Comparison of ENCODE assay signal across 9 mouse cellular contexts in the genomic region with DNA sequence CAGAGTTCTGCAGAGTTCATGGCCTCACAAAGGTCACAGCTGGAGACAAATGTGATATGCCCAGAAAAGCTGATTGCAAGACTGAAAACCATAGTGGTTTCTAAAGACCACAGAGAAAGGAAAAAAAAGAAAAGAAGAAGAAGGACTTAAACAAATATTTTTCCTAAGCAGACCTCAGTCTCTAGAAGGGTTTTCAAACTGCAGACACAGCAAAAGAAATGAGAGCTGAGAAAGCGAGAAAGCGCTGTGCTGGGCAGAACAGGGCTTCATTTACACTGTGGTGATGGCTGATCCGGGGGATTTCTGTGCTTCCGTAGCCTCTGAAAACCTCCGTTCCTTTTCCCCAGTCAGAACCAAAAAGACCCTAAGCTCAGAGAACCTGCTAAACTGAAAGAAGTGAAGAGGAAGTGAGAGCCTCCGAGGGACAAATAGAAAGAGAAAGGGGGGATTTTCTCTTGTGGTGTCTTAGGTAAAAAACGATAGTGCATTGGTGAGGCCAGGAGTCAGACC. TPM values are rescaled to one million over a fixed set of nuclear protein-coding genes. Genes with fewer than 3 reads are reported as not detected.
DNase-seq lines count a peak whose midpoint lies in the region; ATAC-seq and TF ChIP-seq lines count a peak whose summit lies in the region.
"Had no signal": no experiment of that assay in that cellular context is flagged by ENCODE, and none has a peak within 500 bp of the region (broad histone marks: within the 10 kb centered on the region; RNA-seq: fewer than 3 reads in every experiment).

No protein-coding gene starts in this region.

- 49% methylated on average over 7 of the region's 7 CpGs for WGBS in intestine, embryonic 14.5 days
- 57% methylated on average over 7 of the region's 7 CpGs for WGBS in intestine, embryonic 15.5 days
- 13% methylated on average over 7 of the region's 7 CpGs for WGBS in spleen, adult 2 months
- 2% methylated on average over 7 of the region's 7 CpGs for WGBS in thymus, adult 2 months

- H3K27ac ChIP-seq in intestine, embryonic 14.5 days (ENCODE audit: low read depth): 0 out of 2 replicates have a peak overlapping the region, but pooled peaks have one; percentile 22
- no peak overlapping the region for H3K27ac ChIP-seq in intestine, embryonic 15.5 days
- H3K27ac ChIP-seq in spleen, adult 2 months (ENCODE audit: insufficient read depth, low read length): peak overlapping the region; percentile 75
- no peak overlapping the region for H3K27ac ChIP-seq in thymus, adult 2 months (ENCODE audit: control insufficient read depth, insufficient read depth, low read length)

- intact Hi-C loops in left cerebral cortex, postnatal 25 days (cut with DNase I): no loop called here

- 0 out of 2 replicates have a peak, but pooled peaks cover 3% of the 10 kb centered on the region for H3K4me1 ChIP-seq in intestine, embryonic 14.5 days (replicated peaks; ENCODE audit: control insufficient read depth, insufficient read depth, low read length)
- H3K4me1 ChIP-seq in intestine, embryonic 15.5 days (replicated peaks): no peaks in the 10 kb centered on the region
- H3K4me1 ChIP-seq in spleen, adult 2 months (ENCODE audit: control insufficient read depth, insufficient read depth, insufficient read length): peaks cover 18% of the 10 kb centered on the region; the same call in 1 of the 2 replicates
- H3K4me1 ChIP-seq in thymus, adult 2 months (replicated peaks; ENCODE audit: control insufficient read depth, insufficient read depth, low read length): peaks cover 5% of the 10 kb centered on the region

- H3K27me3 ChIP-seq in intestine, embryonic 14.5 days (replicated peaks; ENCODE audit: control insufficient read depth, insufficient read depth, low read length): no peaks in the 10 kb centered on the region
- no peaks in the 10 kb centered on the region for H3K27me3 ChIP-seq in intestine, embryonic 15.5 days (replicated peaks)
- no peaks in the 10 kb centered on the region for H3K27me3 ChIP-seq in spleen, adult 2 months (ENCODE audit: control insufficient read depth, insufficient read depth, low read length)
- H3K27me3 ChIP-seq in thymus, adult 2 months (ENCODE audit: control insufficient read depth, insufficient read depth, low read length): no peaks in the 10 kb centered on the region

- H3K36me3 ChIP-seq in intestine, embryonic 14.5 days (ENCODE audit: control insufficient read depth, insufficient read depth, low read length): no peaks in the 10 kb centered on the region
- no peaks in the 10 kb centered on the region for H3K36me3 ChIP-seq in intestine, embryonic 15.5 days
- no peaks in the 10 kb centered on the region for H3K36me3 ChIP-seq in spleen, adult 2 months (ENCODE audit: control insufficient read depth, insufficient read depth, low read length)
- no peaks in the 10 kb centered on the region for H3K36me3 ChIP-seq in thymus, adult 2 months (ENCODE audit: control insufficient read depth, insufficient read depth, low read length)

- no peak for ATAC-seq in intestine, embryonic 14.5 days (replicated peaks; ENCODE audit: low FRiP score, low TSS enrichment, low read depth)
- ATAC-seq in intestine, embryonic 15.5 days: no peak
- ATAC-seq in inflammation-experienced regulatory T-cells, adult 6 months: peak; percentile 65

- no peaks in the 10 kb centered on the region for H3K9me3 ChIP-seq in intestine, embryonic 14.5 days (ENCODE audit: control insufficient read depth, low read length)
- no peaks in the 10 kb centered on the region for H3K9me3 ChIP-seq in intestine, embryonic 15.5 days

- no peak for TF ChIP-seq POLR2A in spleen, adult 2 months (IDR thresholded peaks at IDR 0.05; ENCODE audit: low read depth, low read length)
- no peak for TF ChIP-seq POLR2A in thymus, adult 2 months (IDR thresholded peaks at IDR 0.05; ENCODE audit: control insufficient read depth, extremely low read depth, insufficient read depth, low read length, poor library complexity)

- no peak overlapping the region for H3K9ac ChIP-seq in intestine, embryonic 14.5 days (ENCODE audit: low read length)
- H3K9ac ChIP-seq in intestine, embryonic 15.5 days: no peak overlapping the region

- TF ChIP-seq CTCF in spleen, adult 2 months (IDR thresholded peaks at IDR 0.05; ENCODE audit: extremely low read depth, insufficient read depth, insufficient read length, insufficient replicate concordance): no peak
- TF ChIP-seq CTCF in thymus, adult 2 months (IDR thresholded peaks at IDR 0.05; ENCODE audit: borderline replicate concordance, control insufficient read depth, extremely low read depth, insufficient read depth, low read length, poor library complexity): no peak

- H3K4me3 ChIP-seq in intestine, embryonic 14.5 days (ENCODE audit: low read depth, low read length): no peak overlapping the region
- H3K4me3 ChIP-seq in intestine, embryonic 15.5 days (replicated peaks): no peak overlapping the region
- no peak overlapping the region; the same call in 1 of the 2 replicates for H3K4me3 ChIP-seq in spleen, adult 2 months (ENCODE audit: extremely low read depth, insufficient read depth, insufficient read length)
- H3K4me3 ChIP-seq in thymus, adult 2 months (ENCODE audit: control insufficient read depth, insufficient read depth, low read length): no peak overlapping the region

- DNase-seq in intestine, embryonic 14.5 days (ENCODE audit: low spot score): no peak
- DNase-seq in spleen, adult 2 months (ENCODE audit: low read depth in 1 of 2, low spot score in 2 of 2): peak in 1 of 2 experiments; percentile 41
- DNase-seq in spleen, adult 12 weeks (ENCODE audit: low spot score): no peak
- no peak for DNase-seq in left cerebral cortex, postnatal 25 days (ENCODE audit: low spot score in 2 of 2)
- DNase-seq in thymus, adult 2 months: no peak
- DNase-seq in urinary bladder, postnatal 4 days (ENCODE audit: low spot score in 2 of 2): no peak
- DNase-seq: heart, postnatal 10 days had no signal

- no peak overlapping the region for H3K4me2 ChIP-seq in intestine, embryonic 14.5 days (ENCODE audit: low read length)
- no peak overlapping the region for H3K4me2 ChIP-seq in intestine, embryonic 15.5 days (replicated peaks)

RNA-seq across cellular contexts. Expression of gene Hspa8, which starts 57.2 kb away (rescaled TPM):
- polyA plus RNA-seq in intestine, embryonic 14.5 days (2014; fragmentation: Nextera tagmentation; extraction: Ambion mirVana): 2,647 and 2,698 TPM in 2 replicates
- polyA plus RNA-seq in intestine, embryonic 15.5 days (2015; fragmentation: Nextera tagmentation; extraction: Ambion mirVana): 2,425 and 2,606 TPM in 2 replicates
- 1,187 and 1,452 TPM in 2 replicates for polyA plus RNA-seq in spleen, adult 2 months (2012; rRNA removed)
- polyA plus RNA-seq in inflammation-experienced regulatory T-cells, adult 6 months (2017; shearing (Covaris generic)): 1,000 to 10,000 TPM; 2,551 to 3,273 (median 2,898) TPM
- 1,000 to 10,000 TPM; 2,412 to 2,535 TPM for total RNA-seq in left cerebral cortex, postnatal 25 days (2021)
- polyA plus RNA-seq in thymus, adult 2 months (2012; rRNA removed): 2,928 and 2,969 TPM in 2 replicates

RNA-seq across cellular contexts. Expression of gene Clmp, which starts 57.8 kb away (rescaled TPM):
- polyA plus RNA-seq in intestine, embryonic 14.5 days (2014; fragmentation: Nextera tagmentation; extraction: Ambion mirVana): 43.5 and 43.9 TPM in 2 replicates
- polyA plus RNA-seq in intestine, embryonic 15.5 days (2015; fragmentation: Nextera tagmentation; extraction: Ambion mirVana): 25.6 and 26.7 TPM in 2 replicates
- polyA plus RNA-seq in spleen, adult 2 months (2012; rRNA removed): 1.4 and 7.2 TPM in 2 replicates
- not detected for polyA plus RNA-seq in inflammation-experienced regulatory T-cells, adult 6 months (2017; shearing (Covaris generic))
- 10 to 100 TPM; 28.1 to 32.3 TPM for total RNA-seq in left cerebral cortex, postnatal 25 days (2021)
- polyA plus RNA-seq in thymus, adult 2 months (2012; rRNA removed): 1.1 and 2.3 TPM in 2 replicates

Comparison
In these comparisons a context has a peak if more than half of its experiments do, and no peak if none do; other contexts are left out.
1. H3K27ac ChIP-seq: peak in intestine, embryonic 14.5 days (single experiment) and spleen, adult 2 months (single experiment); none in intestine, embryonic 15.5 days (single experiment) and thymus, adult 2 months (single experiment).